Mouse (Mus musculus) forebrain, embryonic 15.5 days (tissue): Measurements from ENCODE around the gene Otulin. TPM values are rescaled to one million over a fixed set of nuclear protein-coding genes. Genes with fewer than 3 reads are reported as not detected.

Source experiments
- ATAC-seq: fragments of 200-750 bp; cut with Nextera tagmentation; replicated peaks from 2 replicates; pipeline ENCODE4 v1.8.0; 2017; ENCODE audit warnings: mild to moderate bottlenecking, moderate TSS enrichment, moderate library complexity
- H3K27ac ChIP-seq: fragments of 300-500 bp; sonication (generic); replicated peaks from 2 replicates; pipeline ENCODE4 v1.5.1; 2015; ENCODE audit warnings: mild to moderate bottlenecking, inconsistent platforms
- H3K27me3 ChIP-seq: fragments of 300-500 bp; sonication (generic); 2 replicates; pipeline ENCODE4 v1.6.1; 2015; ENCODE audit warnings: inconsistent platforms
- H3K36me3 ChIP-seq: fragments of 300-500 bp; sonication (generic); 2 replicates; pipeline ENCODE4 v1.6.1; 2015; ENCODE audit warnings: mild to moderate bottlenecking, inconsistent platforms
- H3K4me1 ChIP-seq: fragments of 300-500 bp; sonication (generic); 2 replicates; pipeline ENCODE4 v1.6.1; 2015; ENCODE audit warnings: inconsistent platforms
- H3K4me2 ChIP-seq: fragments of 300-500 bp; sonication (generic); replicated peaks from 2 replicates; pipeline ENCODE4 v1.6.1; 2015; ENCODE audit warnings: mild to moderate bottlenecking, inconsistent platforms
- H3K4me3 ChIP-seq: fragments of 300-500 bp; sonication (generic); 2 replicates; pipeline ENCODE4 v1.5.1; 2015; ENCODE audit warnings: mild to moderate bottlenecking, inconsistent platforms
- H3K9ac ChIP-seq: fragments of 300-500 bp; sonication (generic); replicated peaks from 2 replicates; pipeline ENCODE4 v1.6.1; 2015; ENCODE audit warnings: mild to moderate bottlenecking, inconsistent platforms
- H3K9me3 ChIP-seq: fragments of 300-500 bp; sonication (generic); 2 replicates; pipeline ENCODE4 v1.6.1; 2016; ENCODE audit warnings: inconsistent platforms
- WGBS: fragments of 180-500 bp; shearing (Covaris S2); methylation state at CpG from one replicate; pipeline ENCODE4 v1.1.7; 2015; ENCODE audit warnings: mixed read lengths; 5-methylcytosine and 5-hydroxymethylcytosine counted together
- polyA plus RNA-seq: library from polyadenylated mRNA; unstranded; fragments of >200 nt; fragmentation: Nextera tagmentation; extraction: Ambion mirVana; gene quantifications from 2 replicates; pipeline ENCODE4 v1.2.1, GENCODE M21; 2015

Otulin gene
- polyA plus RNA-seq, result 28.6 and 30.7 TPM in 2 replicates

- 6% methylated on average over 56 of the region's 56 CpGs for WGBS
- peak; percentile 99 for ATAC-seq
- Histone ChIP-seq H3K9me3 (no peaks in the 10 kb centered on the region), H3K27ac (peak within 1 kb of the TSS; percentile 19), H3K9ac (peak within 1 kb of the TSS; percentile 58), H3K4me1 (peaks cover 21% of the 10 kb centered on the region), H3K36me3 (0 out of 2 replicates have a peak, but pooled peaks cover 3% of the 10 kb centered on the region), H3K4me3 (peak within 1 kb of the TSS; percentile 66), H3K4me2 (peak within 1 kb of the TSS; percentile 77), H3K27me3 (no peaks in the 10 kb centered on the region)
Observed at GRCm38 (mm10) chr15:27630601-27631383, at the start of gene Otulin. Gene Otulin, minus strand, starts transcription at chr15:27630693.

DNA sequence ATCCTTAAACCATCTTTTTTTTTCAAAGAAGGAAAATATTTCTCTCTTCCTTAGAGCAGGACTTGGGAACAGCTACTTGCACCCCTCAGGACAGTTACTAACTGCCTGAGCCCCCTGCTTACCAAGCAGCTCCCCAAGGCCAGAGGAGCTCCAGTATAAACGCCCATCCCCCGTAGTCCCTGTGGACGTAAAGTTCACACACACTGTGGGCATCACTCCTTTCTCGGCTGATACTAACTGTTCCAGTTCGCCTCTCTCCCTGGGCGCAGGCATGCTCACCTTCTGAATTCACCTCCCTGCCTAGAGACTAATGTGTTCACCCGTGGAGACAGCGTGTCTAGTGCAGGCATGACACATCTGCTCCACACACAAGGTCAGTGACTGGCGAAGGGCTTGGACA lies 48.0 kb upstream of the Otulin start:
- H3K4me1 ChIP-seq, result peaks cover 9% of the 10 kb centered on the region
- no peaks in the 10 kb centered on the region for H3K9me3 ChIP-seq
- H3K4me3 ChIP-seq, result no peak overlapping the region
- no peak for ATAC-seq
- no peak overlapping the region for H3K4me2 ChIP-seq
- H3K9ac ChIP-seq, result no peak overlapping the region
- no peak overlapping the region for H3K27ac ChIP-seq
- no peaks in the 10 kb centered on the region for H3K27me3 ChIP-seq
- H3K36me3 ChIP-seq, result no peaks in the 10 kb centered on the region
- WGBS, result 90% methylated on average over 9 of the region's 9 CpGs

GRCm38 (mm10) chr15:27677801-27678200 lies 47.3 kb upstream of the Otulin start:
- H3K27me3 ChIP-seq, result no peaks in the 10 kb centered on the region
- peaks cover 9% of the 10 kb centered on the region for H3K4me1 ChIP-seq
- no peak overlapping the region for H3K27ac ChIP-seq
- H3K36me3 ChIP-seq, result no peaks in the 10 kb centered on the region
- no peak overlapping the region for H3K4me2 ChIP-seq
- WGBS, result 88% methylated on average over 6 of the region's 6 CpGs
- H3K9me3 ChIP-seq, result no peaks in the 10 kb centered on the region
- H3K9ac ChIP-seq, result no peak overlapping the region
- no peak overlapping the region for H3K4me3 ChIP-seq
- ATAC-seq, result no peak

GRCm38 (mm10) chr15:27676211-27676610 lies 45.7 kb upstream of the Otulin start:
- Histone ChIP-seq H3K4me1 (peaks cover 6% of the 10 kb centered on the region; the same call in 1 of the 2 replicates), H3K27me3 (no peaks in the 10 kb centered on the region), H3K9ac (no peak overlapping the region), H3K36me3 (no peaks in the 10 kb centered on the region), H3K9me3 (no peaks in the 10 kb centered on the region), H3K4me3 (no peak overlapping the region), H3K27ac (no peak overlapping the region), H3K4me2 (no peak overlapping the region)
- 45% methylated on average over 9 of the region's 9 CpGs for WGBS
- ATAC-seq, result no peak

DNA sequence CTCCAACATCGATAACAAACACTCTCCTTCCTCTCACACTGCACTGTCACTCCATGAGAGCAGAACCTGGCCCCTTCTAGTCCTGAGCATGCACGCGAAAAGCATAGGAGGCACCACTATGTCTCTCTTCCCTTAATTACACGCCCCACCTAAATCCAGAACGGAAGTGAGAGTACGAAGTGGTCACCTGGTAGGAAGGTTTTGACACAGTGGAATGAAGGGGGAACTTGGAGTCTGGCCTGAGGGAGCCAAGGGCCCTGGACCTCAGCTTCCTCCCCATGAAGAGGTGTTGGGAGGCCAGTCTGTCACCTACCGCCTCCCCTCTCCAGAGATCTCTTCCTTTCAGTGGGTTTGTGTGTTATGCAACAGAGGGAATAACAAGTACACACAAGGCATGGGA lies 44.6 kb upstream of the Otulin start:
- no peak for ATAC-seq
- no peaks in the 10 kb centered on the region for H3K9me3 ChIP-seq
- H3K27me3 ChIP-seq, result no peaks in the 10 kb centered on the region
- H3K36me3 ChIP-seq, result no peaks in the 10 kb centered on the region
- H3K4me2 ChIP-seq, result no peak overlapping the region
- H3K9ac ChIP-seq, result no peak overlapping the region
- H3K27ac ChIP-seq, result no peak overlapping the region
- H3K4me1 ChIP-seq, result 0 out of 2 replicates have a peak, but pooled peaks cover 2% of the 10 kb centered on the region
- WGBS, result 95% methylated on average over 7 of the region's 7 CpGs
- no peak overlapping the region for H3K4me3 ChIP-seq

DNA sequence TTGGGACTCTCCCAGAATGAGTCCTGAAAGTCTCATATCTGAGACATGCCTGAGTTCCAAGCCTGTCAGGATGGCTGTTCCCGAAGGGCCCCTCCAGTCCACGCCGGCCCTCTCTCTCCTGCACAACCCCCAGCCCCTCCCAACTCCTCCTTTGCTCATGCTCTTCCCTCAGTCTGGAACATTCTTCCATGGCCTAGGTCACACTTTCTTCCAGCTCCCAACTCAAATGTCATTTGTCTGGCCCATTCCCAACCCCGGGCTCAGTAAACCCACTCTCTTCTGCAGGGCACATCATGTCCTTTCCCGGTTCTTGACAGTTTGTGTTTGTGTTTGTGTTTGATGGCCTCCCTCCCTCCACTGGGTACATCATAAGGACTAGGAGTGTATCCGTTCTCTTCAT lies 43.5 kb upstream of the Otulin start:
- Histone ChIP-seq H3K36me3 (no peaks in the 10 kb centered on the region), H3K9me3 (no peaks in the 10 kb centered on the region), H3K4me1 (0 out of 2 replicates have a peak, but pooled peaks cover 2% of the 10 kb centered on the region), H3K27me3 (no peaks in the 10 kb centered on the region), H3K4me2 (no peak overlapping the region), H3K9ac (no peak overlapping the region), H3K4me3 (no peak overlapping the region), H3K27ac (no peak overlapping the region)
- no peak for ATAC-seq
- 87% methylated on average over 6 of the region's 6 CpGs for WGBS

- Histone ChIP-seq H3K4me3 (no peak overlapping the region), H3K27ac (no peak overlapping the region), H3K36me3 (no peaks in the 10 kb centered on the region), H3K9ac (no peak overlapping the region), H3K27me3 (no peaks in the 10 kb centered on the region), H3K4me2 (no peak overlapping the region), H3K4me1 (0 out of 2 replicates have a peak, but pooled peaks cover 2% of the 10 kb centered on the region), H3K9me3 (no peaks in the 10 kb centered on the region)
- no peak for ATAC-seq
- WGBS, result 93% methylated on average over 6 of the region's 6 CpGs
Observed at GRCm38 (mm10) chr15:27673151-27673550, 42.7 kb upstream of the Otulin start.

DNA sequence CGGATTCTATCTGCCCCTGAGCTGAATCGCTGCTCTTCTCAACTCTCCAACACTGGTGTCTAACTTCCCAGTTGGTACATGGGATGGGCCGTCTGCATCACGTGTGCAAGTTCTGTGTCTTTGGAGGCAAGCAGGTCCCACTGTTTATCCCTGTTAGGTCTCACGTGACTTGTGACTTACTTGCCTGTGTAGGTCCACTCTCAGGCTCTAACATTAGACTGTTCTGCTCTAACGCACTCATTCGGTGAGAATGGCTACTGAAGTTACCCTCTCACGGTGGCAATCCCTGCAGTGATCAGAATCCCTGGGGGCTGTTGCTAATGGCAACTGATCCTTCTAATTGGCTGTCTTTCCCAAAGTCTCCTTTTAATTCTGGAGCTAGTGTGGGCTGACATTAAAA lies 41.8 kb upstream of the Otulin start:
- Histone ChIP-seq H3K36me3 (no peaks in the 10 kb centered on the region), H3K4me1 (0 out of 2 replicates have a peak, but pooled peaks cover 2% of the 10 kb centered on the region), H3K4me3 (no peak overlapping the region), H3K9me3 (no peaks in the 10 kb centered on the region), H3K4me2 (no peak overlapping the region), H3K27me3 (no peaks in the 10 kb centered on the region), H3K27ac (no peak overlapping the region), H3K9ac (no peak overlapping the region)
- no peak for ATAC-seq
- 38% methylated on average over 8 of the region's 8 CpGs for WGBS

DNA sequence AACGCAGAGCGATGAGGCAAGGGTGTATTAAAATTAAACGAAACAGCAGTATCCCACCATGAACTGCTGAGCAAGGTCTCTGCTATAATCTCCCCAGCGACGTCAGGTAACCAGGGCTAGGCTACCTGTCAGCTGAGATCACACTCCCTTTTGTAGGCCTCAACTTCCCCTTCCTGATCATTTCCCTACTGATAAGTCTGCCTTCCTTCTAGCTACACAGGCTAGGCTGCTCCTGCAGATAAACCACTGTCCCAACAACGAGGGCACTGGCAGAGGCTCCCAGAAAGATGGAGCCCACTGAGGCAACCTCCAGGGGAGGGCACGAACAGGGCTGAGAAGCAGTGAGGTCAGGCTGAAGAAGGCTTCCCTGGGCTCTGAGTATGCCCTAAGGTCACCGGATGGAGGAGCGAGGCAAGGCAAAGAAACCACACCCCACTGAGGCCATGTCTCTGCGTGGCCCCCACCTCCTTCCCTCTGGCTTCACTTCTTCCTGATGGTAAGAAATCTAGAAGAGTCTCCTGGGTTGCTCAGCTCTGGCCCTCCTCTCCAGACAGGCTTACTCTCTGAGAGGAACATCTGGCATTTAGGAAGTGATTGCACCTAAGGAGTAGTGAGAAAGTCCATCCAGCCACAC lies 41.2 kb upstream of the Otulin start:
- no peak for ATAC-seq
- H3K27me3 ChIP-seq, result no peaks in the 10 kb centered on the region

DNA sequence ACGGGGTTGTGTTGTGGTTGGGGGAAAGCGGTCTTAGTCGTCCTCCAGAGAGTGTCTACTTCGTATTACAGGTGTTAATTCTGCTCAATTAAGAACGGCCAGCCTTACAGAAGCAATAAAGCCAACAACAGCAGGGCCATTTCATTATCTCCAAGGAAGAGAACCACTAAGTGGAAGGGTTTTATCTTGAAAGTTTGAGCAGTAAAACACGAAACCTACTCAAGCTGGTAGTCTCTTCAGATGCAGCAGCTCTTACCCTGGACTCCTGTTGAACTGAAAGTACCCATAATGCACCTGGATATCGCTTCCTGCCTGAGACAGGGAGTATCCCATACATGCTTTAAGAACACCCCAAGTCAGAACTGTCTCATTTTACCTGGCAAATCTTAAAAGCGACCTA lies 40.2 kb upstream of the Otulin start:
- Histone ChIP-seq H3K27me3 (no peaks in the 10 kb centered on the region), H3K36me3 (no peaks in the 10 kb centered on the region), H3K9ac (no peak overlapping the region), H3K9me3 (no peaks in the 10 kb centered on the region), H3K4me3 (no peak overlapping the region), H3K4me1 (no peaks in the 10 kb centered on the region), H3K27ac (no peak overlapping the region), H3K4me2 (no peak overlapping the region)
- no peak for ATAC-seq
- WGBS, result 86% methylated on average over 8 of the region's 8 CpGs

More for the DNA sequence above, 41.2 kb upstream of the Otulin start:
- no peaks in the 10 kb centered on the region for H3K36me3 ChIP-seq
- H3K4me1 ChIP-seq, result 0 out of 2 replicates have a peak, but pooled peaks cover 2% of the 10 kb centered on the region
- H3K9me3 ChIP-seq, result no peaks in the 10 kb centered on the region
- H3K27ac ChIP-seq, result no peak overlapping the region
- no peak overlapping the region for H3K4me2 ChIP-seq
- no peak overlapping the region for H3K9ac ChIP-seq
- no peak overlapping the region for H3K4me3 ChIP-seq
- WGBS, result 94% methylated on average over 10 of the region's 10 CpGs

DNA sequence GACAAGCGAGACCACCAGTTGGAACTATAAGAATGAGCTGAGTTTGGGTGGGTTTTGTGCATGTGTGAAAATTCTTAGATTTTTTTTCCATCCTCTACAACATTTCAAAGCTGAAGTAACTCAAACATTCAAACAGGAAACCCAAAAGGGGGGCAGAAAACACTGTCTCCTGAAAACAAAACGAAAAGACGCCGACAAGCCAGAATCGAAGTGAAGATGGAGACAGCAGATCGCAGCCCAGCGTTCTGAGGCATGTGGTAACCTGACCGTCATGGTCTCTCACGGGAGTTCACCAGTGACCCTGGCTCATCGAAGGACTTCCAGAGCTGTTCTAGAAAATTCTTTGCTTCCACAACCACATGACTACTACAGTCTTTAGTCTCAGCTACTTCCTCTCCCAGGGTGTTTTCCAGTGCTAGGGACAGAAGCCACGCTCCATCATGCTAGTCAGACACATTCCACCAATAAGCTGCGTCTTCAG lies 39.5 kb upstream of the Otulin start:
- Histone ChIP-seq H3K4me1 (no peaks in the 10 kb centered on the region), H3K9ac (no peak overlapping the region), H3K4me3 (no peak overlapping the region), H3K27ac (no peak overlapping the region), H3K27me3 (no peaks in the 10 kb centered on the region), H3K9me3 (no peaks in the 10 kb centered on the region), H3K36me3 (no peaks in the 10 kb centered on the region), H3K4me2 (no peak overlapping the region)
- WGBS, result 91% methylated on average over 12 of the region's 12 CpGs
- no peak for ATAC-seq

DNA sequence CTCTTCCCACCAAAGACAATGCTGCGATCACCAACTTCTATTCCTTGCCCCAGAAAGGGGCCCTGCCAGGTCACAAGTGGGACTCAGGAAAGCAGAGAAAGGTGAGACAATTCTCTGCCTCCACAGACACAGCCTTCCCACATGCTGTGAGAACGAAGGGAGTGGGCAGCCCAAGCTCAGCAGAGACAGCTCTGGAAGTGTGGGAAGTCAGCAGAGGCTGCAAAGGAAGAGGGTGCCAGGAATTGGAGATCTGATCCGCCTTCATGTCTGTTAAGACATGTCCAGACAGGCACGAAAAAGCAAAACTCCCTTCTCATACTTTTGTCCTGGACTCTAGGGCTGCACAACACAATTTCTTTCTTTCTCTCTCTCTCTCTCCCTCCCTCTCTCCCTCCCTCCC lies 38.8 kb upstream of the Otulin start:
- no peak for ATAC-seq
- Histone ChIP-seq H3K9me3 (no peaks in the 10 kb centered on the region), H3K4me1 (no peaks in the 10 kb centered on the region), H3K27ac (no peak overlapping the region), H3K4me2 (no peak overlapping the region), H3K9ac (no peak overlapping the region), H3K4me3 (no peak overlapping the region), H3K36me3 (no peaks in the 10 kb centered on the region), H3K27me3 (no peaks in the 10 kb centered on the region)
- 78% methylated on average over 4 of the region's 4 CpGs for WGBS
